Mouse (Mus musculus): ENCODE results near the gene Plod2.

GRCm38 (mm10) chr9:92549811-92550490, 7.9 kb downstream of the Plod2 start:
- TF ChIP-seq CTCF (IDR thresholded peaks at IDR 0.05) (no peak), EP300 (IDR thresholded peaks at IDR 0.05) (no peak)

Data from lung, postnatal 0 days (tissue).